Mouse (Mus musculus): ENCODE results near the gene Pdzd2. TPM values are rescaled to one million over a fixed set of nuclear protein-coding genes. Genes with fewer than 3 reads are reported as not detected.

Gene Pdzd2
- polyA plus RNA-seq, 1 experiment = 1.7 TPM

DNA sequence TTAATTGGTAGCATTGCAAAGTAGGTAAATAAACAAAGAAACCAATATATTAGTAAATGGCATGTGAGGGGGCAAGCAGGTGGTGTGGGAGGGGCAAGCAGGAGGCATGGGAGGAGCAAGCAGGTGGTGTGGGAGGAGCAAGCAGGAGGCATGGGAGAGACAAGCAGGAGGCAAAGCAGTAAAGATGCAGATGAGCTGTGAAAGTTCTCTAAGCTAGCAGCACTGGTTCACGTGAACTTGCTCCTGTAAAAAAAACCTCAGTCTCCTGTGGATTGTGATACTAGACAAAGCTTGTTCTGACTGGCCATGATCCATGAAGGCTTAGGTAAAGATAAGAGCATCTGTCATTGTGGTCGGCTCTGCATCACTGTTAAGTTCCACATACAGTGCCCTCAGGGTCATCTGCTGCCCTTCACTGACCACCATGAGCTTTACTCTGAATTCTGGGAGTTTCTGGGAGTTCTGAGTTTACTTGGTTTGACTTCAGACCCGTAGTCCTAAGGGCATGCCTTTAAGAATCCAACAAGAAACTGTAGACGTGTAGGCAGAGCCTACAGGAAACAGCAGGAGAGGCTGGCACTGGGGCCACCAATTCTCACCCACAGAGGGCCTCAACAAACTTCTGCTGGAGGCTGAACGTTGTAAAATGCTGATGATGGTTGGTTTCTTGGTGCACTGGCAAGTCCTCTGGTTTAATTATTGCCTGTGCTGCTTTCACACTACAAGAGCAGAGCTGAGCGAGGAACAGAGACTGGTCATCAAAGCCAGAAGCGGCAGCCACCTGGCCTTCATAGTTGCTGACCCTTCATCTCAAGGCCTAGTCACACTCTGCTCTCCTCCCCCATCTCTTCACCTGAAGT is 309.9 kb downstream of the Pdzd2 start:
- DNase-seq (ENCODE audit: low read depth in 1 of 2, low spot score in 2 of 2) = no peak
- H3K4me1 ChIP-seq (ENCODE audit: control insufficient read depth, insufficient read depth, insufficient read length) = peaks cover 2% of the 10 kb centered on the region; the same call in 1 of the 2 replicates
- H3K27ac ChIP-seq (ENCODE audit: insufficient read depth, low read length) = no peak overlapping the region
- TF ChIP-seq CTCF (IDR thresholded peaks at IDR 0.05; ENCODE audit: extremely low read depth, insufficient read depth, insufficient read length, insufficient replicate concordance) = no peak
- TF ChIP-seq POLR2A (IDR thresholded peaks at IDR 0.05; ENCODE audit: low read depth, low read length) = no peak
- no peak overlapping the region for H3K4me3 ChIP-seq (ENCODE audit: extremely low read depth, insufficient read depth, insufficient read length)
- WGBS = 50% methylated on average over 7 of the region's 7 CpGs
- H3K27me3 ChIP-seq (ENCODE audit: control insufficient read depth, insufficient read depth, low read length) = no peaks in the 10 kb centered on the region
- no peaks in the 10 kb centered on the region for H3K36me3 ChIP-seq (ENCODE audit: control insufficient read depth, insufficient read depth, low read length)

DNA sequence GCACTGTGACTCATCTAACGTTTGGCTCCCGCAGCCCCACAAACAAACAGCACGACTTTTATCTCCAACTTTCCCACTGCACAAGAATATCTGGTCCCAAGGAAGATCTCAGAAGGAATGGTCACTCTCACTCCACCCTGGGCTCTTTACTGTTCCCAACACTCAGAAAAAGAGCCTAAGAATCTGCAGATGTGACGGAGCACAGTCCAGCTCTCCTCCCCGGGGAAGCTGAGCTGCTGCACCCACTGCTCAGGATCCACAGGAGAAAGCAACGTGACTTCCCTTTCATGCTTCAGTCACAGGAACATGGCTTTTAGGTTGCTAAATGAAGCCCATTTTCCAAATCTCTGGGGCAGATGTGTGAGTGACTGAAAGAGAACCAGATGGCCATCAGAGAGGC is 311.9 kb downstream of the Pdzd2 start:
- TF ChIP-seq CTCF (IDR thresholded peaks at IDR 0.05; ENCODE audit: extremely low read depth, insufficient read depth, insufficient read length, insufficient replicate concordance) (no peak), POLR2A (IDR thresholded peaks at IDR 0.05; ENCODE audit: low read depth, low read length) (no peak)
- H3K27ac ChIP-seq (ENCODE audit: insufficient read depth, low read length) = no peak overlapping the region
- no peaks in the 10 kb centered on the region for H3K27me3 ChIP-seq (ENCODE audit: control insufficient read depth, insufficient read depth, low read length)
- no peaks in the 10 kb centered on the region for H3K36me3 ChIP-seq (ENCODE audit: control insufficient read depth, insufficient read depth, low read length)
- 83% methylated on average over 6 of the region's 6 CpGs for WGBS
- H3K4me3 ChIP-seq (ENCODE audit: extremely low read depth, insufficient read depth, insufficient read length) = no peak overlapping the region
- H3K4me1 ChIP-seq (ENCODE audit: control insufficient read depth, insufficient read depth, insufficient read length) = peaks cover 2% of the 10 kb centered on the region; the same call in 1 of the 2 replicates
- no peak for DNase-seq (ENCODE audit: low read depth in 1 of 2, low spot score in 2 of 2)

DNA sequence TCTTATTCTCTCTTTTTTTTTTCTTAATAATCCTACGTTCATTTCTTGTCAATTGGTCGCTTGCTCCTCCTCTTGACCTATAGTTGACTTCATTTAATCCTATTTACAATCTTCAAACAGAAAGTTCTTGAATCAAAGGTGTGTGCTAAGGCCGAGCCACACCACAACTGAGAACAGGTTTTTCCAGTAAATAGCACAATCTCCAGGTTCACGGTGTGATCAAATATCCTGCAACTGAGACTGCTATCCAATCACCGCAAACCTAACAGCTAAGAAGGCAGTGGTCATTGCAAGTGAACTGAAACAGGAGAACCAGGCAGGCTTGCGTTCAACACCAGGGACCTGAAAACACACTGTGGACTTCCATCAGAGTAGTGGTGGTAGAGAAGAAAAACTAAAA is 313.4 kb downstream of the Pdzd2 start:
- no peak for TF ChIP-seq POLR2A (IDR thresholded peaks at IDR 0.05; ENCODE audit: low read depth, low read length)
- TF ChIP-seq CTCF (IDR thresholded peaks at IDR 0.05; ENCODE audit: extremely low read depth, insufficient read depth, insufficient read length, insufficient replicate concordance) = no peak
- Histone ChIP-seq H3K27ac (ENCODE audit: insufficient read depth, low read length) (no peak overlapping the region), H3K27me3 (ENCODE audit: control insufficient read depth, insufficient read depth, low read length) (no peaks in the 10 kb centered on the region), H3K4me3 (ENCODE audit: extremely low read depth, insufficient read depth, insufficient read length) (no peak overlapping the region), H3K4me1 (ENCODE audit: control insufficient read depth, insufficient read depth, insufficient read length) (peaks cover 2% of the 10 kb centered on the region; the same call in 1 of the 2 replicates), H3K36me3 (ENCODE audit: control insufficient read depth, insufficient read depth, low read length) (no peaks in the 10 kb centered on the region)
- no peak for DNase-seq (ENCODE audit: low read depth in 1 of 2, low spot score in 2 of 2)
- 90% methylated on average over 6 of the region's 6 CpGs for WGBS

DNA sequence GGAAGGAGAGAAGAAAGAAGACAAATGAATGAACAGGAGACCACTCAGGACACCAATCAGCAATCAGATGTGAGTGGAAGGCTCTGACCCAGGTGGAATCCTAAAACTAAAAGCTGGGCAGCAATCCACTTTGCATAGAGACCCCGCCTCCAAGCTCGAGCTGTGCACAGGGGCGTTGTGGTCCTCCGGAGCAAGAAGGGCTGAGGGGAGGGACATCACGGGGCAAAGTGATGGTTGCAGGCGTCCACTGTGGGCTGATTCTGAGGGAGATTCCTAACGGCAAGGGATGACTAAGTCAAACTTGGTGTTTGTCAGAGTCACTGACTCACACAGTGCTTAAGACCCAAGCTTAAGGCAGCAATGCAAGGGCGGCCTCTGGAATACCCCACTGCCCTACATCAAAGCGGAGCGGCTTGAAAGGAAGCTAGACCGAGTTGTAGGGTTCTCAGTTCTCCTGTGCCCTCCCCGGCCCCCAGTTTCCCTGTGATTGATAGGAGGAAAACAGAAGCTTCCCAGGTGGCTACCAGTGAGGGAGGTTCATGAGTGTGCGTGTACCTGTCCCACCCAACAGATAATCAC is 314.6 kb downstream of the Pdzd2 start:
- no peaks in the 10 kb centered on the region for H3K36me3 ChIP-seq (ENCODE audit: control insufficient read depth, insufficient read depth, low read length)
- no peak overlapping the region for H3K27ac ChIP-seq (ENCODE audit: insufficient read depth, low read length)
- no peak overlapping the region for H3K4me3 ChIP-seq (ENCODE audit: extremely low read depth, insufficient read depth, insufficient read length)
- H3K27me3 ChIP-seq (ENCODE audit: control insufficient read depth, insufficient read depth, low read length) = no peaks in the 10 kb centered on the region
- TF ChIP-seq CTCF (IDR thresholded peaks at IDR 0.05; ENCODE audit: extremely low read depth, insufficient read depth, insufficient read length, insufficient replicate concordance) (no peak), POLR2A (IDR thresholded peaks at IDR 0.05; ENCODE audit: low read depth, low read length) (no peak)
- DNase-seq (ENCODE audit: low read depth in 1 of 2, low spot score in 2 of 2) = no peak
- whole genome bisulfite sequencing = 65% methylated on average over 13 of the region's 13 CpGs
- peaks cover 2% of the 10 kb centered on the region; the same call in 1 of the 2 replicates for H3K4me1 ChIP-seq (ENCODE audit: control insufficient read depth, insufficient read depth, insufficient read length)

DNA sequence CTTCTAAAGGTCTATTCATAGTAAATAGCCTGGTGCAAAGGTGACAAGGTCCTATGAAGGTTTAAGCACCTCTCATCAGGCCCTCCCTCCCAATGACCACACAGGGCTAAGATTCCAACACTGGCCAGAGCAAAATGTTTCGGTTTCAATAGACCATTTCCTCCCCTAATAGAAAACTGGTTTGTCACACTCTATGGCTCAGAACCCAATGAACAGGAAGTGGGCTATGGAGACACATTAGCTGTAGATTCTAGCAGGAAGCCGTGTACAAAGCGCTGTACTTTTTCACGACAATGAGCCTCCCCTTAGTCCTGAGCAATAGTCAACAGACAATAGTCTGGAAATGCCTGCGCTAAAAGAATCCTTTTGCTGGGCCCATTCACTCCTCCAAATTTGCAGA is 315.5 kb downstream of the Pdzd2 start:
- TF ChIP-seq POLR2A (IDR thresholded peaks at IDR 0.05; ENCODE audit: low read depth, low read length) = no peak
- peak in 1 of 2 experiments; percentile 4 for DNase-seq (ENCODE audit: low read depth in 1 of 2, low spot score in 2 of 2)
- Histone ChIP-seq H3K27me3 (ENCODE audit: control insufficient read depth, insufficient read depth, low read length) (no peaks in the 10 kb centered on the region), H3K27ac (ENCODE audit: insufficient read depth, low read length) (no peak overlapping the region), H3K4me3 (ENCODE audit: extremely low read depth, insufficient read depth, insufficient read length) (no peak overlapping the region), H3K36me3 (ENCODE audit: control insufficient read depth, insufficient read depth, low read length) (no peaks in the 10 kb centered on the region), H3K4me1 (ENCODE audit: control insufficient read depth, insufficient read depth, insufficient read length) (peaks cover 2% of the 10 kb centered on the region; the same call in 1 of the 2 replicates)
- WGBS = 11% methylated on average over 5 of the region's 5 CpGs

DNA sequence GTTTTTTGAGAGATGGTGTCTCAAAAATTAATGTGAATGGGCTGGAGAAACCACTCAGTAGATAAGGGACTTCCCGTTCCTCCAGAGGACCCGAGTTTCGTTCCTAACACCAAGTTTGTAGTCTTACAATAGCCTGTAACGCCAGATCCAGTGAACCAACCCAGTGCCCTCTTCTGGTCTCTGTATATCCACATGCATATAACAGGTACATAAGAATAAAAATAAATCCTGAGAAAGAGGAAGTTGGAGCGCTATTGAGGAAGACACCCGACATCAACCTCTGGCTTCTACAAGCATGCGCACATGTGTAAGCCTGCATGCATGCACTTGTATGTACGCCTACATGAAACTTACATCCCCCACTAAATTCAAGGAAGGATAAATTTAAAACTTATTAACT is 318.8 kb downstream of the Pdzd2 start:
- Histone ChIP-seq H3K27me3 (ENCODE audit: control insufficient read depth, insufficient read depth, low read length) (no peaks in the 10 kb centered on the region), H3K27ac (ENCODE audit: insufficient read depth, low read length) (no peak overlapping the region), H3K4me3 (ENCODE audit: extremely low read depth, insufficient read depth, insufficient read length) (no peak overlapping the region), H3K36me3 (ENCODE audit: control insufficient read depth, insufficient read depth, low read length) (no peaks in the 10 kb centered on the region), H3K4me1 (ENCODE audit: control insufficient read depth, insufficient read depth, insufficient read length) (peaks cover 2% of the 10 kb centered on the region; the same call in 1 of the 2 replicates)
- no peak for DNase-seq (ENCODE audit: low read depth in 1 of 2, low spot score in 2 of 2)
- TF ChIP-seq POLR2A (IDR thresholded peaks at IDR 0.05; ENCODE audit: low read depth, low read length) (no peak), CTCF (IDR thresholded peaks at IDR 0.05; ENCODE audit: extremely low read depth, insufficient read depth, insufficient read length, insufficient replicate concordance) (no peak)
- WGBS = 29% methylated on average over 8 of the region's 8 CpGs

DNA sequence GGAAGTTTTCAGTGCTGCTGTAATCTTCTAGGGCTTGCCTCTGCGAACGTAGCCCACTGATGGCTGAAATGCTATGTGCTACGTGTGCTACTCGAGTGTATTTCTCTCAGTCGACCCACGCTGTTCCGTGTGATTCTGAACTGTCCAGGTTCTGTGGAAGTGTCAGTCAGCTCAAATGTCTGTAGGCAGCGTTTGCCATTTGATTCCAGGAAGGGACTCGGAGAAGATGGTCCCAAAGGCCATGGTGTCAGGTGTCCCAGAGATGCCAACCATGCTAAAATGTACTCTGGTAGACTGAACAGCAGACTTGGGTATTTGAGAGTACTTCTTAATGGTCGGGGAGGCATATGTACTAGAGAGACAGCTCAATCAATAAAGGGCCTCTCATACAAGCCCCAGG is 319.3 kb downstream of the Pdzd2 start:
- no peak for DNase-seq (ENCODE audit: low read depth in 1 of 2, low spot score in 2 of 2)
- Histone ChIP-seq H3K27me3 (ENCODE audit: control insufficient read depth, insufficient read depth, low read length) (no peaks in the 10 kb centered on the region), H3K4me3 (ENCODE audit: extremely low read depth, insufficient read depth, insufficient read length) (no peak overlapping the region), H3K4me1 (ENCODE audit: control insufficient read depth, insufficient read depth, insufficient read length) (peaks cover 2% of the 10 kb centered on the region; the same call in 1 of the 2 replicates), H3K36me3 (ENCODE audit: control insufficient read depth, insufficient read depth, low read length) (no peaks in the 10 kb centered on the region), H3K27ac (ENCODE audit: insufficient read depth, low read length) (no peak overlapping the region)
- TF ChIP-seq POLR2A (IDR thresholded peaks at IDR 0.05; ENCODE audit: low read depth, low read length) = no peak
- no peak for TF ChIP-seq CTCF (IDR thresholded peaks at IDR 0.05; ENCODE audit: extremely low read depth, insufficient read depth, insufficient read length, insufficient replicate concordance)
- 95% methylated on average over 10 of the region's 10 CpGs for WGBS

Data from spleen, adult 2 months (tissue).